15 mouse cellular contexts compared by ENCODE assay signal in genomic region chr5:127398010-127398409, GRCm38 (mm10).
A peak's percentile ranks its signal among the peaks of the same experiment; 100 is the strongest.
DNase-seq lines count a peak whose midpoint lies in the region; ATAC-seq lines count a peak whose summit lies in the region.
"Had no signal": no experiment of that assay in that cellular context is flagged by ENCODE, and none has a peak within 500 bp of the region (broad histone marks: within the 10 kb centered on the region; RNA-seq: fewer than 3 reads in every experiment).

No protein-coding gene starts in this region.

- H3K9me3 ChIP-seq in forebrain, embryonic 10.5 days: peaks cover 6% of the 10 kb centered on the region
- H3K9me3 ChIP-seq in forebrain, embryonic 13.5 days (replicated peaks): no peaks in the 10 kb centered on the region
- H3K9me3 ChIP-seq: embryonic facial prominence, embryonic 12.5 days had no signal

- no peak overlapping the region for H3K9ac ChIP-seq in forebrain, embryonic 13.5 days
- H3K9ac ChIP-seq: embryonic facial prominence, embryonic 12.5 days had no signal

- no peak overlapping the region; the same call in 1 of the 2 replicates for H3K4me3 ChIP-seq in forebrain, embryonic 10.5 days
- H3K4me3 ChIP-seq in forebrain, embryonic 13.5 days: no peak overlapping the region
- H3K4me3 ChIP-seq: embryonic facial prominence, embryonic 12.5 days had no signal

- peaks cover 9% of the 10 kb centered on the region for H3K36me3 ChIP-seq in forebrain, embryonic 10.5 days (replicated peaks)
- H3K36me3 ChIP-seq in forebrain, embryonic 13.5 days (ENCODE audit: poor library complexity, severe bottlenecking): no peaks in the 10 kb centered on the region
- H3K36me3 ChIP-seq: embryonic facial prominence, embryonic 12.5 days had no signal

- H3K4me1 ChIP-seq in forebrain, embryonic 10.5 days: peaks cover 35% of the 10 kb centered on the region
- H3K4me1 ChIP-seq in forebrain, embryonic 13.5 days: peaks cover 7% of the 10 kb centered on the region

- WGBS in forebrain, embryonic 10.5 days: 12% methylated on average over 7 of the region's 7 CpGs
- 6% methylated on average over 7 of the region's 7 CpGs for WGBS in forebrain, embryonic 13.5 days

- no peaks in the 10 kb centered on the region for H3K27me3 ChIP-seq in forebrain, embryonic 10.5 days (ENCODE audit: poor library complexity, severe bottlenecking)
- no peaks in the 10 kb centered on the region for H3K27me3 ChIP-seq in forebrain, embryonic 13.5 days
- H3K27me3 ChIP-seq: embryonic facial prominence, embryonic 12.5 days had no signal

- no peak; the same call in 1 of the 2 replicates for ATAC-seq in forebrain, embryonic 13.5 days

- H3K4me2 ChIP-seq in forebrain, embryonic 13.5 days: no peak overlapping the region; the same call in 1 of the 2 replicates
- H3K4me2 ChIP-seq: embryonic facial prominence, embryonic 12.5 days had no signal

- peak overlapping the region; percentile 61 for H3K27ac ChIP-seq in forebrain, embryonic 10.5 days
- H3K27ac ChIP-seq in forebrain, embryonic 13.5 days: no peak overlapping the region
- H3K27ac ChIP-seq: embryonic facial prominence, embryonic 12.5 days had no signal

- peak; percentile 60 for DNase-seq in forebrain, embryonic 10.5 days (ENCODE audit: extremely low spot score, low spot score)
- DNase-seq in retina, postnatal 1 day: peak; percentile 26
- no peak for DNase-seq in retina, embryonic 14.5 days (ENCODE audit: low spot score)
- DNase-seq in mesoderm, embryonic 11.5 days (ENCODE audit: low read depth, low spot score): peak; percentile 42
- DNase-seq in right cerebral cortex, postnatal 14 days: no peak
- DNase-seq in lung, postnatal 25 days (ENCODE audit: low spot score): no peak
- no peak for DNase-seq in right cerebral cortex, postnatal 4 days
- DNase-seq: adrenal gland, postnatal 25 days; cerebellum, adult 9-11 months; heart, adult 11 months; kidney, adult 8-10 months; left cerebral cortex, postnatal 4 days; lung, postnatal 14 days had no signal

Comparison
In these comparisons a context has a peak if more than half of its experiments do, and no peak if none do; other contexts are left out.
1. DNase-seq: peak in forebrain, embryonic 10.5 days (single experiment), retina, postnatal 1 day (single experiment) and mesoderm, embryonic 11.5 days (single experiment); none in retina, embryonic 14.5 days (single experiment), right cerebral cortex, postnatal 14 days (single experiment), lung, postnatal 25 days (single experiment) and right cerebral cortex, postnatal 4 days (single experiment).